Mouse (Mus musculus) heart, postnatal 10 days (tissue): ENCODE measurements around the gene Ccser1. TPM values are rescaled to one million over a fixed set of nuclear protein-coding genes. Genes with fewer than 3 reads are reported as not detected.
"Not testable (repeated sequence)": the region's sequence is repeated elsewhere in the genome, so short reads cannot be mapped to it uniquely, and the experiment has no call there.

Experiments
- DNase-seq, 2 experiments: peaks; one replicate each; pipeline ENCODE4 v3.0.0; 2021
- intact Hi-C: fragments of 180-260 bp; cut with DNase I; formaldehyde crosslinking; loops from one replicate; pipeline ENCODE4 v1.15.1; 2025
- total RNA-seq, 2 experiments: library from RNA; stranded (reverse); gene quantifications; 2 replicates each; pipeline ENCODE4 v1.2.3; 2021

The Ccser1 gene
- total RNA-seq, 2 experiments from 2014 or later, result 3.1 to 3.8 TPM

DNA sequence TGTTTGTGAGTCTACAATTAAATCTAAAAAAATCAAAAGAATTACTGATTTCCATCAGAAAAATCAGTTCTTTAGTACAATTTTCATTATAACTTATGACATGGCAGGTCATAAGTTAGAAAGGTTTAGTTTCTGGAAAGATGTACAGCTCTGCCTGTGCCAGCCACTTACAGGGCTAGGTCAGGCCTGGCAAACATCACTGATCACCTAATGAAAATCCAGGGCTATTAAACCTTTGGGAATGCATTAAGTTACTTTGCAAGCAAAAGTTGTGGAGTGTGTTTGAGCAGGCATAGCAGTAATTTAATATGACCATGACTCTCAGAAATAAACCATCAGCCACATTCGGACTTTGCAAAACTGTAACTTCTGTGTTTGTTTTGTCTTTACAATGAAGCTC lies 36.4 kb downstream of the Ccser1 start:
- DNase-seq, result no peak
- intact Hi-C loops, result no loop called here

DNA sequence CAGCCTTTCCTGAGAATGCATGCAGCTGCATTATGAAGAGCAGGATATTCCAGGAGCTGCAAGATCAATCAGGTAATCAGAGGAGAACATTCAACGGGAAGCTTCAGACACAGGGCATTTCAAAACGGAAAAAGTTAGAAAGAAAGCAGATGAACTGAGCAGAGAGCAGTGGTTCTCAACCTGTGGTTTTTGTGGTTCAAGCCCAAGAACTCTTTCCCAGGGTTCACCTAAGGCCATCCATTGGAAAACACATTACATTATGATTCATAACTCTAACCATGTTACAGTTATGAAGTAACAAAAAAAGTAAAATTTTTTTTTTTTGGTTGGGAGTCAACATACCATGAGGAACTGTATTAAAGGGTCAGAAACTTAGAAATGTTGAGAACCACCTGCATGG lies 37.6 kb downstream of the Ccser1 start:
- no peak for DNase-seq
- intact Hi-C loops, result no loop called here

DNA sequence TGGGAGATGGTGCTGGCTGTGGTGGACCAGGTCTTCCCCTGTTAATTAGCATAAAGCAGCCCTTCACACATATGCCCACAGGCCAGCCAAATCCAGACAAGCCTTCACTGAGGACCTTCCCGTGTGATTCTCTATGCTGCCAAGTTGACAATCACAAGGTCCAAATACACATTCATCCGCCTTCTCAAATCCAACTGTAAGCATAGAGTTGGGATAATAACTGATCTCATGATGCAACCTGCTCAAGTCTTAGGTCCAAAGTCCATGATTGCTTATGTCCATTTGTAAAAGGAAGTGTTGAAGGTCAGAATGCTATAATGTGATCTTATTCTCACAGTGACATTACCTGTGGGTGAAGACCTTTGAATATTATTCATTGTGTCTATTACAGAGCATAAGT lies 43.4 kb downstream of the Ccser1 start:
- intact Hi-C loops, result no loop called here
- no peak for DNase-seq

DNA sequence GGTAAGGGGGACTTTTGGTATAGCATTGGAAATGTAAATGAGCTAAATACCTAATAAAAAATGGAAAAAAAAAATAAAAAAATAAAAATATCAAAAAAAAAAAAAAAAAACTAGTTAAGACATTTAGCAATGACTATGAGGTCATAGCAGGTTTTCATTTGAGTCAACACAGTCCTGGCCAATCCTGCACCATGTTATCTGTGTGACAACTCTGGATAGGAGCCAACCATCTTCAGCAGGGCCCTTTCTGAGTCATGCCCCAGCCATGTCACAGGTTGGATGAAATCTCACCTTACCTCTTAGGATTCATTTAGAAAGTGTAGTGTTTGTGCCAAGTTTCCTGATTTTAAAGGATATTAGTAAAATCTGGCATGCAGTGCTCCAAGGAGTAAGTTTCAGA lies 45.2 kb downstream of the Ccser1 start:
- intact Hi-C loops, result no loop called here
- no peak for DNase-seq

DNA sequence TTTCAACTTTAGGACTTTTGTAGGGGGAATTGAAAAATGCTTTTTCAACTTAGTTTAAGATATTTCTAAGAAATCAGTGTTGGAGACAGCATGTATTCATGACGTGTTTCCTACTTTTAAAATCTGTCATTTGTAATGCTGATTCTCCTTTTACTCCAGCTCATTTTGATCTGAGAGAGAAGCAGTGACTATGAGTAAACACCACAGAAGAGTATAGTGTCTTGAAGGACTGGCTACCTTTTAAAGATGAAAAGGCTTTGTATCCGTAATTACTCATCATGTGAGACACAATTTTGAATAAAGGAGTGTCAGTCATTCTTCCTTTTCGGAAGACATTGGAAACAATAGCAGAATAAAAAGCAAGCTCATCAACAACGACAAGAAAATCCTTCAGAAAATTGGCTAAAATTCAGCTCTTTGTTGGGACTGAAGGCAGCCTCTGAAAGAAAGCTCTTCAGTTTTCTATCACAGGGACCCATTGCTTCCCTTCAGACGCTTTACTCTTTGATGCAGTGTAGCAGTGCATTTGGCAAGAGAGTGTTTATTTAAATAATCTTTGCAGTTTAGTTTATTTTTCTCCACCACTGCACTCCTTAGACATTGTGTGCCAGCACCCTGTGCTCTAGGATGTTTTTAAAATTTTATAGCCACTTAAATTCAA lies 50.1 kb downstream of the Ccser1 start:
- intact Hi-C loops, result no loop called here
- no peak for DNase-seq

DNA sequence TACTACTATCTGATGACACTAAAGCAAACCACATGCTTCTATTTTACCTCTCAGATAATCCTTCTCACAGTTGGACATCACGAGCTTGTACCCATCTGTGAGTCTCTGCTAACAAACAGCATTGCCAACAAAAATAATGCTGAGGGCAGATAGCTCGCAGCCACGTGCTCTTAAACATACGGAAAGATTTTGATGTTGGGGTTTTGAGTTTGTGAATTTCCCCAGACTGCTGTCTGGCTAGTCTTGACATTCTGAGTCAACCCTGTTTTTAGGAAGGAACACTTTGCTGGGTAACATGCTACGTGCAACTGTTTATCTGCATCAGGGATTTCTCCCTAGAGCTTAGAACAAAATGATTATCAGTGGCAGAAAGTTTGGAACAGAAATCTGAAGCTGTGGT lies 52.9 kb downstream of the Ccser1 start:
- intact Hi-C loops, result no loop called here
- no peak for DNase-seq

DNA sequence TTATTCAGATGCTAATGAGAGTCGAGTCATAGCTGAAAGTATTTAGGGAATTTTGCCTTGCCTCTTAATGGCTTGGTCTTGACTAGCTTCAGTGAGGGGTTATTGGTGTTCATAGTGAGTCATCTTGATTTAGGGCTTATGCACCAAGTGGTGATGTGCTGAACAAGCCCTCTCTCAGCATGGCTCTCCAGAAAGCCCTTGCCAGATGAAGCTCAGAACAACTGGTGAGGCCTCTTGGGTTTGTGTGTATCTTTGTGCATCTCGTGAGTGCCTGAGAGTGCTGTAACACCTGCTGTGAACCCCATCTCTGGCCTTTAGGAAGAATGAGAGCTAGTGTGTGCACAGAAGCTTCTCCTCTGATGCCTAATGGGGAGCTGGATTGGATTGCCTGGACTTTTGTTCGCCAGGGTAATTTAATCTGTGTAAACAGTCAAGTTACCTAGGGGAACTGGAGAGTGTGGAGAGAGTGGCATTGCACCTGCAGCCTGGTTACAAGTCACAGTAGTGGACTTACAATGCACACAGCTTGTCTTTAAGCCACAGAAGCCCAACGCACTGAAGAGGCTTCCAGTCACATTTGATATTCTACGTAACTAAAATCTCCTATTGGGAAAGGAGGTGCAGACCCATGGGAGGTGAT lies 53.5 kb downstream of the Ccser1 start:
- no peak for DNase-seq
- intact Hi-C loops, result no loop called here

DNA sequence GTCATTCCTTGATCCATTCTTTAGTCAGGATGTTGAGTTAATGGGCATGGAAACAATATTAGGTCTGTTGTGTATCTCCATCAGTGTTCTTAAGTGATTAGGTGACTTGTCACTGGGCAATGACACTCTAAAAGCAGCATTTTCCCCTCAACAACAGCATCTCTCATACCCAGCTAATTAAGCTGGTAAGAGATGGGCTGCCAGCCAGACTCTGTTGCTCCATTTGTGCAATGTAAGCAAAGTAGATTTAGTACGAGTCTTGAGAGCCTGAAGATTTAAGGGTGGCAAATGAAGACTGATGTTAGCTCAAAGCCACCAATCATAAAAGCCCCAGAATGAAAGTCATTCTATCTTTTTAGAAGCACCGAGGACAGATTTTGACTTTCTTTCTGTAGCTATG lies 60.5 kb downstream of the Ccser1 start:
- intact Hi-C loops, result no loop called here
- DNase-seq, result no peak

DNA sequence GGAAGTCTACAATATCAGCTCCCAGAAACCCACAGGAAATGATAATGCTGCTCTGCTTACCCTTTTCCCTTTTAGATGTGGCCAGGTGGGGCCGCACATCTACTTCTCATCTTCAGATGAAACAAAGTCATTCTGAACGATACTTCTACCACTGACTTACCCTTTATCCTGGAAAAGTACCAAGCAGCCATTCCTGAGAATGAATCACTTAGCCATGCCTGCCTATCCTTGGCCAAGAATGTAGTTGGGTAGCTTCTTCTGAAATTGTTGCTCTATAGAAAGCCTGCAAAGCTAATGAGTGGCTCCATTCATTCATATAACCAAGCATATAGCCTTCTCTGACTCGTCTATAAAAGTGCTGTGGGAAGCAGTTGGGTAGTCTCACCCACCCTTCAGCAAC lies 62.4 kb downstream of the Ccser1 start:
- no peak for DNase-seq
- intact Hi-C loops, result no loop called here

DNA sequence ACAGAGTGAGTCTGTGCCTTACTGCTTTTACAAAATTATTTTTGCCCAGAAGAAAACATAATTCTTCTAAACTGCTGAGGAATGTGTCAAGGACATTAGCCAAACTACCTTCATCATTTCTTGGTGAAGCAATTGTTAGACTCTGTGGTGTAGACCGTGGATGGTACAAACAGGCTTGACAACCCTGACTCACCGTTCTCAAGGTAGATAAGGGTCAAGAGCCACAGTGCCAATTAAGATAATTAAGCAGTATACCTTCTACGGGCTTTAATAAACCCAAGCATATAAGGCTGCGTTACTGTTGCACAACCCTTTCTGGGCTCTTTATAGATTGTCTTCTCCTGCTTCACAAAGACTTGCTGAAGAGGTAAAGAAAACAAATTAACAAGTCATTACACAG lies 66.4 kb downstream of the Ccser1 start:
- intact Hi-C loops, result no loop called here
- DNase-seq, result no peak

DNA sequence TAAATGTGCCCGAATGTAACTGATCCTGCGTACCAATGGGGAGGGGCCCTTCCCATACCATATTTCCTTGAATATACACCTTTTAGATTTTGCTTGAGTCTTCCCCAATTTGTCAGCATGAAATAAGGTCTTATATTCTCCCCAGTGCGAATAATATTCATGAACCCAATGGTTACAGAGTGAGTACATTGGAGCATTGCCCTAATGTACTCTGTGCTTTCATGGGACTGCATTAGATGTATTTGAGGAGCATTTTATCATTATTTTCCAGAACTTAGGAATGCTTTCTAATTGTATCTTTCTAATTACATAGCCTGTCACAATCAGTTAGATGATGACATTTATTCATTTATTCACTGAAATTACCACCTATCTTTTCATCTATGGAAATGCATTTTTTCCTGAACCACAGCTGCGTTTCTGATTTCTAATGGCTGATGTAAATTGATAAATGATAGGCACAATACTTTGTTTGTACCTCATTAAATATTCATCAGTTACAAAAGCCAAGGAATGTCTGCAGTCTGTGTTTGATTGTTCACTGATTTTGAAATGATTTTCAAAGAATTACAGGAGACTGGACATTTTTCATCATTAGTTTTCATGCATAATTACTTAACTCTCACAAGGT lies 67.8 kb downstream of the Ccser1 start:
- intact Hi-C loops, result no loop called here

DNA sequence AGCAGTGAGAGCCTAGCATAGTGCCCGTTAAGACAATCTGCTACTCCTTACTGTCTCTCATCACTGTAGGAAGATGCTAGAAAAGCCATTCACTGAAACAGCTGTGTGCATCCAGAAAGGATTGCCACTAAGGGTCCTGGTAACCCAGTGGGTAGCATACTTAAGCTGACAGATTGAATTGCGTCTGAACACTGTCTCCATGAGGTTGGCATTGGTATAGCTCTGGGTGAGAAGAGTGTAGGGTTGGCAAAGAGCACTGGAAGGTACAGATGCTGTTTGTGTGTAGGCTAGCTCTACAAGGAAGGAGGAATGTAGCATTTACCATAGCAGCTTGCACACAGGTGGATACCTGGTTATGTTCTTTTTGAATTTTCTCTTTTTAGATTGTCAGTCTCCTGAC lies 68.6 kb downstream of the Ccser1 start:
- DNase-seq, result no peak
- intact Hi-C loops, result no loop called here

More for the DNA sequence above, 67.8 kb downstream of the Ccser1 start:
- no peak for DNase-seq

DNA sequence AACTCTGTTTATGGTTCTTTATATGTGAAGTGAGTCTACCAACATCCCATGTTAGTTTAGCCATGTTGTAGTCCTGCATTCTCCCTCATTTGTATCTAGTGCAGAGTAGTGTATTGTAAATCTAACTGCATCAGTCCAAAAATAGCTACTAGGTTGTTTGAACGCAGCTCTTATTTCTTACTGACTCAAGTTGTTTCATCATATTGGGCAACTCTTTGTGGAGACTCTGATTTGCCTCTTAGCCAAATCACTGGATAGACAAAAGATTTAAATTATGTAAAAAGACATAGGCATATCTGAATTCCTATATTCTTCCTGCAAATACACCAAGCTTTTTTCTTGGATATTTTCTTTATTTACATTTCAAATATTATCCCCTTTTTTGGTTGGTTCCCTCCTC lies 71.1 kb downstream of the Ccser1 start:
- intact Hi-C loops, result no loop called here
- DNase-seq, result no peak

DNA sequence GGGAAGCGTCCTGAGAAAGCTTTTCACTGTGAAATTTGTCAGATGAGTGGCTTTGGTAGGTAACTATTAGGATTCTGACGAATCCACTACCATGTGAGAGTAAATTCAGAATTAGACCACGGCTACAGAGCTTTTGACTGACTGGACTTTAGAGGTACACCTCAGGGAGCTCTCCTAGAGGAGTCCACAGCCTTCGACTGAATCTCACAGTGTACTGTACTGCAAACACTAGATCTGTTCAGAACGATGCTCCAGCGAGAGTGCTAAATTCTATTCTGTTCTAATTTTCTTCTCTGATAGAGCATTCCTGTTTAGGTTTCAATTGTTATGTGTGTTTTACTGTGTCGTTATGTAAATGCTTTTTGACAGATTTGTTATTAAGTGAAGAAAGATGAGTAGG lies 72.8 kb downstream of the Ccser1 start:
- intact Hi-C loops, result no loop called here
- no peak for DNase-seq

DNA sequence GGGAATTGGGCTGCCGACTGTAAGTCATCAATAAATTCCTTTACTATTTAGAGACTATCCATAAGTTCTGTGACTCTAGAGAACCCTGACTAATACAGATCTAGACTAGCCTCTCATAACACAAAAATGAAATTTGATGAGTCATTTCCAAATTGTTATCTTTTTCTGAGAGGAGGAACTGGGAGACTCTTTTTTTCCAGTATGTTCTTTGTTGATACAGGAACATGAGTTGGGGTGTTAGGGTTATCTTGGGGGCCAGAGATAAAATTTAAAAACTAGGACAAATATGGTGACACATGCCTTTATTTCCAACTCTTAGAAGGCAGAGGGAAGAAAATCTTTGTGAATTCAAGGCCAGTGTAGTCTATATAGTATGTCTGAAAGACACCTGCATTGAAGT lies 75.8 kb downstream of the Ccser1 start:
- DNase-seq, intact Hi-C loops: not testable (repeated sequence)

DNA sequence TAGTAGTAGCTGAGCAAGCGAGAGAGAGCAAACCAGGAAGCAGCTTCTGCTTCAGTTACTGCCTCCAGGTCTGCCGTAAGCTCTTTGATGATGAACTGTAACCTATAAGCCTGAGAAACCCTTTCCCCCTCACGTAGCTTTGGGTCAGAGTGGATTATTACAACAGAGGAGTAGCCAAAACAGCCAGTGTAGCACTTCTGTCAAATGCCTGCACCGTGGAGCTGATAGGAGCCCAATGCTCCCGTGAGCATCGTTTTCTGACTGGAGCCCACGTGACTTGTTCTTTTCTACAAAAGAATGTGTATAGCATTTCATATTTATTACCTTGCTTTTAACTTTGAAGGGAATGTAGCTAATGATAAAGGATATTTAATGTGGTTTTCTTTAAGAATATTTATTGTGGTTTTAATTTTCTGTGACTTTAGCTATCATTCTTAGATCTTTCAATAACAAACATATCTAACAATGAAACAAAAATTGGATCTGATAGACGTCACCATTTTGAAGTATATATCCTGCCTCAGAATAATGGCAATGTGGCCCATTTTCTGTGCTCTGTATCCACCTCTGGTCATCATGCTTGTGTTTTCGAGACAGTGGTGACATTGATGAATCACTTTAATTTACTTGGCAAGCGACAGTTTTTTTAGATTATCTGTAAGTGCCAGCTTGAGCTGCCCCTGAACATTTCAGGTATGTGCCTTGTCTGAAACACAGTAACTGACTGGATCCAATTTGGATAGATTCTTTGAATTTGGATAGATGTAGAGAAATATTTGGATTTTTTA lies 78.9 kb downstream of the Ccser1 start:
- intact Hi-C loops, result no loop called here
- DNase-seq, result no peak

DNA sequence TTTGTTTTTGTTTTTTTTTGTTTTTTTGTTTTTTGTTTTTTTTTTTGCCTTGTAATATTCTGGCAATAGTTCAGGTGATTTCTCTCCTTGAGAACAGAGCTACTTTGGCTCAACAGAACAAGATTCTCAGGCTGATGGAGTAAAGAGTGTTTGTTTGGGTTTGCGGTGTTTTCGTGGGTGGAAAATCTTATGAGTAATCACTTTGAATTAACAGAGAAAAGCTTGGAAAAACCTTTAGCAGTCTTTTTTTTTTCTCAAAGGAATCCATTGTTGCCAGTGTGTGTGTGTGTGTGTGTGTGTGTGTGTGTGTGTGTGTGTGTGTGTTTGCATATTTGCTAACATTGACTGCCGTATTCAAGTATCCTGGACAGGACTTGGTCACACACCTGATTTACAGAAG lies 81.3 kb downstream of the Ccser1 start:
- intact Hi-C loops, result no loop called here
- no peak for DNase-seq

DNA sequence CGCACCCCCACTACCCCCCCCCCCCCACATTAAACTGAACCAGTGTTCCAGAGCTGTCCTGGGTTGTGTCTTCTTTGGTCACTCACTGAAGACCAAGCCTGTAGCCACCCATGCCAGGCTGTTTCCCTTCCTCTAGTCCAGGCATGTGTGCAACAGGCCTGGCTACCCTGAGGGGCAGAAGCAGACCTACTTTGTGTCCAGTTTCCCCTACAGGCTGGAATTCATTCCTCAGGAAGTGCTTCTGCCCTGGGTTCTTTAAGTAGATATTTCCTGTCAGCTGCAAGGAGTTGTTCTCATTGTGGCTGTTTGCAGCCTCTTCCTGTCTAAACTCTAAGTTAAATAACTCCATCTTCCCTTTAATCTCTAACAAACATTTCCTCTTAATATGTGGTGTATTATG lies 82.3 kb downstream of the Ccser1 start:
- intact Hi-C loops, result no loop called here

DNA sequence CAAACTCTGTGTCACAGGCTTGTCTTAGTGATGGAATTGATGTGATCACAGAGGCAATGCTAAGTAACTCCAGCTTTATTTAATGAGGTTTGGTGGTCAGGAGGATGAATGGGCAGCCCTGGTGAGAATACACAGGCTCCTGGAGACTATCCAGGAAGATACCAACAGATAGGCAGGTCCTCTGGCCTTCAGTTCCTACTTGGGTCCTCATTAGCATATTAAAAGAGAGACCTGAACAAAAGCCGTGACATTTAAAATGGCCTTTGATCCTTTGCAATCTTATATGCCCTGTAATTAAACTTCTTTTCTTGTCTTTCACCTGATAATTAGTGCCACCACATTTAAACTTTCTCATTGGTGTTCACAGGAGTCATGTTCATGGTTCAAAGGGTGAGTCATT lies 83.2 kb downstream of the Ccser1 start:
- no peak for DNase-seq
- intact Hi-C loops, result no loop called here

More for the DNA sequence above, 82.3 kb downstream of the Ccser1 start:
- peak in 1 of 2 experiments; percentile 2 for DNase-seq

DNA sequence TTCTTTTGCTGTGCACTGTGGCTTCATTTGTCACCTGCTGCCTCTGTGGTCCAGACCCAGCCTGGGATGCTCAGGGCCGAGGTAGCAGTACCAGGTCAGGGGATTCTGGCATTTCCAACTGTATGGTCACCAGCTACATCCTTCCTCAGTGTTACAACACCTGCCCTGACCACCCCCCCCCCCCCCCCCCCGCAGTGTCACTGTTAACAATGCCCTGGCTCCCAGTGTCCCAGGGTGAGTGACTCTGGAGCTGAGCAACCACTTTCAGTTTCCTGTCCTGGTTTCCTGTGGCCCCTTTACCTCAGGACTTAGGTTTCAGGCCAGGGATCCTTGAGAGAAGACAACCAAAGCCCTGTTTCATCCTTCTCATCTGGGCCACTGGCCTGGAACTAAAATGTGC lies 90.9 kb downstream of the Ccser1 start:
- DNase-seq, result no peak
- intact Hi-C loops, result no loop called here

DNA sequence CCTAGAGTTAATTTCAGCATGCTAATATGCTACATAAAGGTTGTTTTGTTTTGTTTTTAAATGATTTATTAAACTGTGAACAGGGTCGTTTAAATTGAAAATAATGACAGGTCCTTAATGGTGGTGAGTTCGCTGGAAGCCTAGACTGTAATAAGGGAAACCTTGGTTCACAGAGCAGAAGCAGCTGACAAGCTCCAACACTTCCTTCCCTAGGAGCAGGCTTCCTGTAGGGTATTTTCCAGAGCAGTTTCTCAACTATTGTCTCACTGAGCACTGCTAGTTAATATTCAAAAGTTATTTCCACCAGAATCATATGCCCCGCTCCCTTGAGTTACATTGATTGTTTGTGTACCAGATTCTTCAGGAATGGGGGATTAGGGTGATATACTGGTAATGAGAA lies 93.3 kb downstream of the Ccser1 start:
- DNase-seq, result no peak
- intact Hi-C loops, result no loop called here

DNA sequence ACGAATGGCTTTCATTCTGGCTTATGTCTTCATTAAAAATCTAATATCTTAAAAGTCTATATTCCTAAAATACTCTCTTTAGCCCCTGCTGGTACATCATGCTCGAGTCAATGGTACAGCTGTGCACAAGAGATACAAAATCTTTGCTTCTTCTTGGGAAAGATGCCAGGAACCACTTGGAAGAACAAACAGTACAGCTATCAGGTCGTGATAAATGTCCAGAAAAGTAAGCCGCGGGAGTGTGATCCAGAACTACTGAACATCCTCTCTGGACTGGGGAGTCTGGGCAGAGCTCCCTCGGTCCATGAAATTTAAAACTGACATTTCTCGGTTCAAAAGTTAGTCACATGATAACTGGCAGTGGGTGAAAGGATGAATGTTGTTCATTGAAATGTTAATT lies 99.4 kb downstream of the Ccser1 start:
- DNase-seq, result no peak
- intact Hi-C loops, result no loop called here
